Mouse (Mus musculus): ENCODE data around the gene Stxbp1.

- TF ChIP-seq CTCF (IDR thresholded peaks at IDR 0.05; ENCODE audit: low read depth, low read length) (0 out of 2 replicates have a peak, but pooled peaks have one; percentile 3), GATA1 (IDR thresholded peaks at IDR 0.05; ENCODE audit: borderline replicate concordance, low read length) (no peak), TAL1 (conservative IDR thresholded peaks at IDR 0.05; ENCODE audit: low read depth, low read length) (no peak)
These were observed 59.9 kb downstream of the Stxbp1 start for GRCm38 (mm10) chr2:32787176-32787575.

All from G1E (cell line).